Mouse (Mus musculus) lung, postnatal 0 days (tissue): ENCODE measurements around the gene Irx2.

Experiments used
- CTCF ChIP-seq: IDR thresholded peaks from 2 replicates; pipeline ENCODE4 v1.5.1; 2016; ENCODE audit warnings: antibody characterized with exemption, mild to moderate bottlenecking
- EP300 ChIP-seq: IDR thresholded peaks from 2 replicates; pipeline ENCODE4 v1.6.1; 2016; ENCODE audit warnings: antibody characterized with exemption, mild to moderate bottlenecking, control low read depth

DNA sequence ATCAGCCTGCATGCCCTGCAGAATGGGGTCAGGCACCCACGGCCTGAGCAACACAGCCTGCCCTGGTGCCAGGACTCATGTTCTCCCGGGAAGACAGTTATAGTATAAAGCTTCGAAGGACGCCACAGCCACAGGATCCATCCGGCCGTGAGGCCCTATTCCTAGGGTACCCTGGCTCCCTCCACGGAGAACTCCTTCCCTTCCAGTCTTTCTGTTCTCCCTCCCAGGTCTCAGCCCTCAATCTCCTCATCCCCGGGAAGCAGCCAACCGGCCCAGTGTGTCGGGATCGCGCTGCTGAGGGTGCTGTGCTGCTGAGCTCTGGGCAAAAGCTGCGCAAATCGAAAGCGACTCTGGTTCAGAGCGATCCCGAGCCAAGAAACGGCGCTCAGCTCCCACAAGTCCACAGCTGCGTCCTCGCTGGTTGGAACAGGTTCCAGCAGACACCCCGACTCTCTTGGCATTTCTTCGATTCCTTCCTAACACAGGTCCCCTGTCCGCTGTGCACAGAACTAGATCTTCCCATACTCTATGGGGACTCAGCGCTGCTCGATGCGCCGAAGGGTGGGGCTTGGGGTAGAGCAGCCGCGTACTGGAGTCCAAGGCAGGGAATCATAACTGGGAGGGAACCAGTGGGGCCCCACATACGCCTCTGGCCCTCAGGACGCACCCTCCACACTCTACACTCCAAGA is 11.0 kb downstream of the Irx2 start:
- TF ChIP-seq CTCF = no peak
- TF ChIP-seq EP300 = no peak
